29 mouse cellular contexts compared by ENCODE assay signal in the genomic region with DNA sequence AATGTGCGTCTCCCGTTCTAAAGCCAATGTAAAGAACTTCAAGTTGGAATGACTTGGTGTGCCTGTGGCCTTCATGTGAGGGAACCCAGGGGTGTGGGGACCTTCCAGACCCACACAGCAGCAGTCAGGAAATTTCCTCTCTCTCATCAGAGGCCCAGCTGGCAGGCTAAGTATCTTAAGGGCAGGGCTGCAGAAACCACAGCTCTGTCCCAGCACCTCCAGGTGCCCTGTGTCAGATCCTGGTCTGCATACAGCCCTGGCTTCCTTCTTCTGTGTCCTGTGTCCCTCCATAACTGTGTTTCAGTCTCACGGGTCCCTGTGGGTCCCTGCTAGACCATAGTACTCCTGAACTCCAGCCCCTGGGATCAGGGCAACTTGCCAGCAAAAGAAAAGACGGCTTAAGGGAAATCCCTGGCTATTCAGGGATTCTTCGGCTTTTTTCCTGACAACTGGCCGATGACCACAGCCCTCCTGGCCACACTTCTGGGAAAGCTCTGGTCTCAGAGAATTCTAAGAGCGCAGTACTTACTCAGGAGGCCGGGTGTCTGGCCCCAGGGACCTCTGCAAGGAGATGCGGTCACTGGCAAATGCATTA. TPM values are rescaled to one million over a fixed set of nuclear protein-coding genes. Genes with fewer than 3 reads are reported as not detected.
A peak's percentile ranks its signal among the peaks of the same experiment; 100 is the strongest.
DNase-seq lines count a peak whose midpoint lies in the region; ATAC-seq and TF ChIP-seq lines count a peak whose summit lies in the region.
"Had no signal": no experiment of that assay in that cellular context is flagged by ENCODE, and none has a peak within 500 bp of the region (broad histone marks: within the 10 kb centered on the region; RNA-seq: fewer than 3 reads in every experiment).

No protein-coding gene starts in this region.

- no peak for TF ChIP-seq CTCF in forebrain, postnatal 0 days (IDR thresholded peaks at IDR 0.05; ENCODE audit: low read depth)

- no peak overlapping the region for H3K27ac ChIP-seq in kidney, embryonic 16.5 days (ENCODE audit: low read length)
- no peak overlapping the region for H3K27ac ChIP-seq in forebrain, postnatal 0 days (ENCODE audit: low read depth, low read length)
- H3K27ac ChIP-seq: embryonic facial prominence, embryonic 10.5 days; embryonic facial prominence, embryonic 13.5 days; forebrain, embryonic 12.5 days; forebrain, embryonic 15.5 days; gastrocnemius, adult 2 months; heart, embryonic 15.5 days; hindbrain, embryonic 14.5 days had no signal

- peaks cover 12% of the 10 kb centered on the region for H3K4me1 ChIP-seq in kidney, embryonic 16.5 days (ENCODE audit: insufficient read depth, low read length)
- no peaks in the 10 kb centered on the region for H3K4me1 ChIP-seq in forebrain, postnatal 0 days (ENCODE audit: insufficient read depth)
- H3K4me1 ChIP-seq: embryonic facial prominence, embryonic 13.5 days; forebrain, embryonic 12.5 days; forebrain, embryonic 15.5 days; heart, embryonic 12.5 days; heart, embryonic 15.5 days had no signal

- no peak for ATAC-seq in kidney, embryonic 16.5 days (ENCODE audit: low FRiP score, low TSS enrichment)
- ATAC-seq in forebrain, postnatal 0 days, result no peak
- ATAC-seq: activated CD4-positive, CD25-positive, alpha-beta regulatory T cell, adult 4 months; CD4-positive, CD25-positive, alpha-beta regulatory T cell, adult 4 months; forebrain, embryonic 15.5 days had no signal

- H3K4me2 ChIP-seq in kidney, embryonic 16.5 days (replicated peaks; ENCODE audit: low read depth, low read length), result no peak overlapping the region
- H3K4me2 ChIP-seq in forebrain, postnatal 0 days (ENCODE audit: low read depth), result no peak overlapping the region
- H3K4me2 ChIP-seq: embryonic facial prominence, embryonic 13.5 days; forebrain, embryonic 12.5 days; forebrain, embryonic 15.5 days; heart, embryonic 12.5 days; heart, embryonic 15.5 days; hindbrain, embryonic 14.5 days had no signal

- no peaks in the 10 kb centered on the region for H3K27me3 ChIP-seq in kidney, embryonic 16.5 days (ENCODE audit: insufficient read depth, low read length)
- H3K27me3 ChIP-seq in forebrain, postnatal 0 days (ENCODE audit: insufficient read depth, low read length), result no peaks in the 10 kb centered on the region
- H3K27me3 ChIP-seq: embryonic facial prominence, embryonic 13.5 days; forebrain, embryonic 12.5 days; forebrain, embryonic 15.5 days; heart, embryonic 15.5 days had no signal

- WGBS in kidney, embryonic 16.5 days, result 78% methylated on average over 9 of the region's 9 CpGs
- WGBS in forebrain, postnatal 0 days, result 45% methylated on average over 9 of the region's 9 CpGs

- no peaks in the 10 kb centered on the region for H3K9me3 ChIP-seq in kidney, embryonic 16.5 days (ENCODE audit: low read length)
- H3K9me3 ChIP-seq in forebrain, postnatal 0 days (ENCODE audit: low read length), result no peaks in the 10 kb centered on the region
- H3K9me3 ChIP-seq: embryonic facial prominence, embryonic 10.5 days; embryonic facial prominence, embryonic 13.5 days; forebrain, embryonic 12.5 days; forebrain, embryonic 15.5 days; heart, embryonic 15.5 days had no signal

- no peak overlapping the region for H3K4me3 ChIP-seq in kidney, embryonic 16.5 days (ENCODE audit: low read length)
- H3K4me3 ChIP-seq in forebrain, postnatal 0 days (ENCODE audit: low read depth, low read length), result no peak overlapping the region
- H3K4me3 ChIP-seq: embryonic facial prominence, embryonic 10.5 days; embryonic facial prominence, embryonic 13.5 days; erythroblast, embryonic 14.5 days; forebrain, embryonic 12.5 days; forebrain, embryonic 15.5 days; gastrocnemius, adult 2 months; heart, embryonic 12.5 days; heart, embryonic 15.5 days had no signal

- H3K9ac ChIP-seq in kidney, embryonic 16.5 days (replicated peaks; ENCODE audit: low read length), result 0 out of 2 replicates have a peak overlapping the region, but pooled peaks have one; percentile 10
- no peak overlapping the region for H3K9ac ChIP-seq in forebrain, postnatal 0 days
- H3K9ac ChIP-seq: embryonic facial prominence, embryonic 13.5 days; forebrain, embryonic 12.5 days; forebrain, embryonic 15.5 days; heart, embryonic 12.5 days; heart, embryonic 15.5 days; hindbrain, embryonic 14.5 days had no signal

- no peak for DNase-seq in kidney, adult 18-20 months
- DNase-seq in kidney, postnatal 25 days, result peak; percentile 32 to 54
- no peak for DNase-seq in kidney, adult 11 months
- DNase-seq in MN1 (ENCODE audit: low spot score), result peak; percentile 40
- DNase-seq in kidney, postnatal 36 days, result peak; percentile 29 to 54
- DNase-seq in thymus, adult 18-20 months, result no peak
- DNase-seq in forebrain, postnatal 0 days, result no peak
- DNase-seq: adrenal gland, adult 8-10 months; adrenal gland, postnatal 25 days; cerebellum, adult 11-12 months; cerebellum, adult 8-10 months; cerebellum, postnatal 36 days; embryo, embryonic 11 days; gastrocnemius, adult 2 months; gastrocnemius, postnatal 14 days; heart, adult 11 months; heart, postnatal 36 days had no signal

- H3K36me3 ChIP-seq in kidney, embryonic 16.5 days (ENCODE audit: insufficient read depth, low read length), result no peaks in the 10 kb centered on the region
- no peaks in the 10 kb centered on the region for H3K36me3 ChIP-seq in forebrain, postnatal 0 days (ENCODE audit: insufficient read depth)
- H3K36me3 ChIP-seq: embryonic facial prominence, embryonic 10.5 days; embryonic facial prominence, embryonic 13.5 days; forebrain, embryonic 12.5 days; forebrain, embryonic 15.5 days; heart, embryonic 12.5 days; heart, embryonic 15.5 days had no signal

RNA-seq across cellular contexts. Expression of gene Galnt6, which starts 13.7 kb away (rescaled TPM):
- 0.87 and 1.1 TPM in 2 replicates for polyA plus RNA-seq in kidney, embryonic 16.5 days (2015; fragmentation: Nextera tagmentation; extraction: Ambion mirVana)
- 0.77 and 1.5 TPM in 2 replicates for total RNA-seq in forebrain, postnatal 0 days (2014; rRNA removed)
- 0.24 and 0.47 TPM in 2 replicates for polyA plus RNA-seq in forebrain, postnatal 0 days (2015; fragmentation: Nextera tagmentation; extraction: Ambion mirVana)

RNA-seq across cellular contexts. Expression of gene Cela1, which starts 27.8 kb away (rescaled TPM):
- 27.1 and 41.9 TPM in 2 replicates for polyA plus RNA-seq in kidney, embryonic 16.5 days (2015; fragmentation: Nextera tagmentation; extraction: Ambion mirVana)
- total RNA-seq in forebrain, postnatal 0 days (2014; rRNA removed), result 0.62 and 5.1 TPM in 2 replicates
- polyA plus RNA-seq in forebrain, postnatal 0 days (2015; fragmentation: Nextera tagmentation; extraction: Ambion mirVana), result 0.81 and 1.2 TPM in 2 replicates
- total RNA-seq: gastrocnemius, adult 2 months; gastrocnemius, postnatal 14 days had no signal
- polyA plus RNA-seq: forebrain, embryonic 12.5 days had no signal

RNA-seq across cellular contexts. Expression of gene Slc4a8, which starts 46.1 kb away (rescaled TPM):
- 8.4 and 8.7 TPM in 2 replicates for polyA plus RNA-seq in kidney, embryonic 16.5 days (2015; fragmentation: Nextera tagmentation; extraction: Ambion mirVana)
- total RNA-seq in forebrain, postnatal 0 days (2014; rRNA removed), result 17.8 and 38.3 TPM in 2 replicates
- polyA plus RNA-seq in forebrain, postnatal 0 days (2015; fragmentation: Nextera tagmentation; extraction: Ambion mirVana), result 30.3 and 31.2 TPM in 2 replicates

RNA-seq across cellular contexts. Expression of gene Bin2, which starts 46.1 kb away (rescaled TPM):
- polyA plus RNA-seq in kidney, embryonic 16.5 days (2015; fragmentation: Nextera tagmentation; extraction: Ambion mirVana), result 2.1 and 3.0 TPM in 2 replicates
- total RNA-seq in forebrain, postnatal 0 days (2014; rRNA removed), result 1.4 and 1.6 TPM in 2 replicates
- polyA plus RNA-seq in forebrain, postnatal 0 days (2015; fragmentation: Nextera tagmentation; extraction: Ambion mirVana), result 0.58 and 1.4 TPM in 2 replicates
- polyA plus RNA-seq: C2C12 had no signal

Comparison
In these comparisons a context has a peak if more than half of its experiments do, and no peak if none do; other contexts are left out.
1. DNase-seq: peak in kidney, postnatal 25 days (2 of 2), MN1 (single experiment) and kidney, postnatal 36 days (2 of 2); none in kidney, adult 18-20 months (single experiment), kidney, adult 11 months (single experiment), thymus, adult 18-20 months (0 of 2) and forebrain, postnatal 0 days (single experiment).
2. RNA of gene Cela1, which starts 27.8 kb away (polyA plus RNA-seq): 27.1 to 41.9 TPM in kidney, embryonic 16.5 days; 0.81 to 1.2 TPM in forebrain, postnatal 0 days; every median in the first group is over 10 times any median in the second.